Mouse (Mus musculus) ES-E14 (cell line): ENCODE data around the gene Shld1.

Source experiments
- HCFC1 ChIP-seq: IDR thresholded peaks from 2 replicates; pipeline ENCODE4 v1.6.1; 2012; ENCODE audit warnings: low read length, inconsistent platforms, borderline replicate concordance; ENCODE audit not compliant: insufficient read depth
- ZC3H11A ChIP-seq: IDR thresholded peaks from 2 replicates; pipeline ENCODE4 v1.6.1; 2012; ENCODE audit warnings: low read depth, mild to moderate bottlenecking, inconsistent platforms, low read length, borderline replicate concordance
- ZNF384 ChIP-seq: IDR thresholded peaks from 2 replicates; pipeline ENCODE4 v1.6.1; 2012; ENCODE audit warnings: low read depth, low read length, inconsistent platforms

DNA sequence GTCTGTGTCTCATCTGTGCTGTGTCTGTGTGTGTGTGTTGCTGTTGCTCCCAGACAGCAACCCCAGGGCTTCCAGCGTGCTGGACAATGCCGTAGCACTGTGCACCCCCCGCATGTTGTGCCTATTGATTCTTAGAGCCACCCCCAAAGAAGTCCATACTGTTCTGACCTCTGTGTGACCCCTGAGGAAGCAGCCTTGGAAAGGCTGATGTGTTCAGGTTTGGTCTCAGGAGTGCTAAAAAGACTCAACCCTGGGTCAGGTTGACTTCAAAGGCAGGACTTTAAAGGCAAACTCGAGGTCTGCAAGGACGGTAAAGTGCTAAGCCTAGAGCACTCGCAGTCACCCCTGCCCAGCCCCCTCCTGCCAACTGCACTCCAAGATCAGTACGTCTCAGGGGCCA is 11.0 kb downstream of the Shld1 start:
- TF ChIP-seq ZC3H11A (no peak), HCFC1 (no peak), ZNF384 (no peak)
